15 mouse cellular contexts compared by ENCODE assay signal in the genomic region with DNA sequence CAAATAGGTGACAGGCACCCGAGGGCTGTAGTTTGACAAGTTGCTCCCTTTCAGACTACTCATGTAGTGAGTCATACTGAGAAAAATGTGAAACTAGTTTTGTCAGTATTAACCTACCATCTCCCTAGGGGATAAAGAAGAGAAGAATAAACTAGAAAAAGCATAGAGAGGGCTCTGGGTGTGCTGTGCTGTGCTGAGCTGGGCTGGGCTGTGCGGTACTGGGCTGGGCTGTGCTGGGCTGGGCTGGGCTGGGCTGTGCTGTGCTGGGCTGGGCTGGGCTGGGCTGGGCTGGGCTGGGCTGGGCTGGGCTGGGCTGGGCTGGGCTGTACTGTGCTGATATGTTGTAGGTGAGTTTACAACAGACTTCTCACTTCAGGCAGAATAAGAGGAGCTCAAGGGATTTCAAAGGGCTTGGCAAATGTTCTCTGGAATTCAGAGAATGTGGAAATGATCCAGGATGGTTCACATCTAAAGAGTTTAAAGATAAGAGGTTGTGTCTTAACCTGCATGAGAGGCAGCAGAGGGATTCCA.
DNase-seq lines count a peak whose midpoint lies in the region; ATAC-seq lines count a peak whose summit lies in the region.
"Had no signal": no experiment of that assay in that cellular context is flagged by ENCODE, and none has a peak within 500 bp of the region (broad histone marks: within the 10 kb centered on the region; RNA-seq: fewer than 3 reads in every experiment).

No protein-coding gene starts in this region.

- no peak overlapping the region for H3K4me2 ChIP-seq in hindbrain, embryonic 11.5 days (replicated peaks; ENCODE audit: low read depth, low read length)
- 0 out of 2 replicates have a peak overlapping the region, but pooled peaks have one; percentile 1 for H3K4me2 ChIP-seq in intestine, embryonic 15.5 days (replicated peaks)
- no peak overlapping the region for H3K4me2 ChIP-seq in midbrain, embryonic 15.5 days
- H3K4me2 ChIP-seq: forebrain, embryonic 15.5 days; neural tube, embryonic 12.5 days had no signal

- H3K4me3 ChIP-seq in hindbrain, embryonic 10.5 days, result no peak overlapping the region
- no peak overlapping the region for H3K4me3 ChIP-seq in hindbrain, embryonic 11.5 days (ENCODE audit: low read depth, low read length)
- H3K4me3 ChIP-seq in intestine, embryonic 15.5 days (replicated peaks), result no peak overlapping the region
- no peak overlapping the region for H3K4me3 ChIP-seq in midbrain, embryonic 15.5 days
- H3K4me3 ChIP-seq: forebrain, embryonic 15.5 days; midbrain, embryonic 10.5 days; neural tube, embryonic 12.5 days had no signal

- WGBS in hindbrain, embryonic 10.5 days, result 49% methylated on average over 2 of the region's 2 CpGs
- WGBS in hindbrain, embryonic 11.5 days, result 57% methylated on average over 2 of the region's 2 CpGs
- WGBS in intestine, embryonic 15.5 days, result 26% methylated on average over 2 of the region's 2 CpGs
- 72% methylated on average over 2 of the region's 2 CpGs for WGBS in midbrain, embryonic 15.5 days

- DNase-seq in hindbrain, embryonic 10.5 days (ENCODE audit: low spot score), result no peak
- DNase-seq in hindbrain, embryonic 11.5 days (ENCODE audit: low spot score), result no peak
- DNase-seq in Muller cell, postnatal 12 days (ENCODE audit: inconsistent ontology term), result peak; percentile 74
- peak; percentile 19 for DNase-seq in lung, postnatal 36 days
- no peak for DNase-seq in left cerebral cortex, postnatal 10 days (ENCODE audit: extremely low spot score in 1 of 2, low spot score in 2 of 2)
- no peak for DNase-seq in cerebellum, adult 11 months
- DNase-seq: adrenal gland, adult 8-10 months; right cerebral cortex, postnatal 25 days; thymus, adult 2 months had no signal

- H3K9ac ChIP-seq in hindbrain, embryonic 11.5 days (ENCODE audit: low read depth, low read length), result no peak overlapping the region
- H3K9ac ChIP-seq in intestine, embryonic 15.5 days, result no peak overlapping the region
- no peak overlapping the region for H3K9ac ChIP-seq in midbrain, embryonic 15.5 days
- H3K9ac ChIP-seq: forebrain, embryonic 15.5 days; neural tube, embryonic 12.5 days had no signal

- no peaks in the 10 kb centered on the region for H3K9me3 ChIP-seq in hindbrain, embryonic 10.5 days
- no peaks in the 10 kb centered on the region for H3K9me3 ChIP-seq in hindbrain, embryonic 11.5 days (ENCODE audit: control insufficient read depth, low read length)
- H3K9me3 ChIP-seq in intestine, embryonic 15.5 days, result no peaks in the 10 kb centered on the region
- no peaks in the 10 kb centered on the region for H3K9me3 ChIP-seq in midbrain, embryonic 15.5 days
- H3K9me3 ChIP-seq: forebrain, embryonic 15.5 days; midbrain, embryonic 10.5 days; neural tube, embryonic 12.5 days had no signal

- no peaks in the 10 kb centered on the region for H3K36me3 ChIP-seq in hindbrain, embryonic 10.5 days
- no peaks in the 10 kb centered on the region for H3K36me3 ChIP-seq in hindbrain, embryonic 11.5 days (ENCODE audit: control insufficient read depth, insufficient read depth, low read length)
- H3K36me3 ChIP-seq in intestine, embryonic 15.5 days, result no peaks in the 10 kb centered on the region
- no peaks in the 10 kb centered on the region for H3K36me3 ChIP-seq in midbrain, embryonic 15.5 days (replicated peaks)
- H3K36me3 ChIP-seq: forebrain, embryonic 15.5 days; midbrain, embryonic 10.5 days; neural tube, embryonic 12.5 days had no signal

- 0 out of 2 replicates have a peak overlapping the region, but pooled peaks have one; percentile 35 for H3K27ac ChIP-seq in hindbrain, embryonic 10.5 days
- no peak overlapping the region for H3K27ac ChIP-seq in hindbrain, embryonic 11.5 days (ENCODE audit: low read depth, low read length)
- H3K27ac ChIP-seq in intestine, embryonic 15.5 days, result no peak overlapping the region
- no peak overlapping the region for H3K27ac ChIP-seq in midbrain, embryonic 15.5 days
- H3K27ac ChIP-seq: forebrain, embryonic 15.5 days; midbrain, embryonic 10.5 days; neural tube, embryonic 12.5 days had no signal

- no peaks in the 10 kb centered on the region for H3K27me3 ChIP-seq in hindbrain, embryonic 10.5 days (ENCODE audit: insufficient read depth, poor library complexity, severe bottlenecking)
- H3K27me3 ChIP-seq in hindbrain, embryonic 11.5 days (ENCODE audit: control insufficient read depth, insufficient read depth, low read length), result no peaks in the 10 kb centered on the region
- no peaks in the 10 kb centered on the region for H3K27me3 ChIP-seq in intestine, embryonic 15.5 days (replicated peaks)
- H3K27me3 ChIP-seq in midbrain, embryonic 15.5 days (replicated peaks), result no peaks in the 10 kb centered on the region
- H3K27me3 ChIP-seq: forebrain, embryonic 15.5 days; neural tube, embryonic 12.5 days had no signal

- no peaks in the 10 kb centered on the region for H3K4me1 ChIP-seq in hindbrain, embryonic 10.5 days (replicated peaks)
- H3K4me1 ChIP-seq in hindbrain, embryonic 11.5 days (replicated peaks; ENCODE audit: control insufficient read depth, insufficient read depth, low read length), result no peaks in the 10 kb centered on the region
- H3K4me1 ChIP-seq in intestine, embryonic 15.5 days (replicated peaks), result 0 out of 2 replicates have a peak, but pooled peaks cover 5% of the 10 kb centered on the region
- H3K4me1 ChIP-seq in midbrain, embryonic 15.5 days, result no peaks in the 10 kb centered on the region
- H3K4me1 ChIP-seq: forebrain, embryonic 15.5 days; midbrain, embryonic 10.5 days; neural tube, embryonic 12.5 days had no signal

- intact Hi-C loops in left cerebral cortex, postnatal 10 days (cut with DNase I), result no loop called here

- no peak for ATAC-seq in hindbrain, embryonic 11.5 days (ENCODE audit: low FRiP score)
- peak; percentile 91 for ATAC-seq in intestine, embryonic 15.5 days
- ATAC-seq in midbrain, embryonic 15.5 days (replicated peaks), result no peak
- ATAC-seq: forebrain, embryonic 15.5 days; inflammation-experienced regulatory T-cells, adult 6 months had no signal

Comparison
In these comparisons a context has a peak if more than half of its experiments do, and no peak if none do; other contexts are left out.
1. DNase-seq: peak in Muller cell, postnatal 12 days (single experiment) and lung, postnatal 36 days (single experiment); none in hindbrain, embryonic 10.5 days (single experiment), hindbrain, embryonic 11.5 days (single experiment), left cerebral cortex, postnatal 10 days (0 of 2) and cerebellum, adult 11 months (single experiment).